Mouse (Mus musculus): ENCODE results near the gene Birc5. TPM values are rescaled to one million over a fixed set of nuclear protein-coding genes. Genes with fewer than 3 reads are reported as not detected.
A peak's percentile ranks its signal among the peaks of the same experiment; 100 is the strongest.

Birc5 gene
- polyA plus RNA-seq, 1 experiment from 2014 or later = 215 TPM

DNA sequence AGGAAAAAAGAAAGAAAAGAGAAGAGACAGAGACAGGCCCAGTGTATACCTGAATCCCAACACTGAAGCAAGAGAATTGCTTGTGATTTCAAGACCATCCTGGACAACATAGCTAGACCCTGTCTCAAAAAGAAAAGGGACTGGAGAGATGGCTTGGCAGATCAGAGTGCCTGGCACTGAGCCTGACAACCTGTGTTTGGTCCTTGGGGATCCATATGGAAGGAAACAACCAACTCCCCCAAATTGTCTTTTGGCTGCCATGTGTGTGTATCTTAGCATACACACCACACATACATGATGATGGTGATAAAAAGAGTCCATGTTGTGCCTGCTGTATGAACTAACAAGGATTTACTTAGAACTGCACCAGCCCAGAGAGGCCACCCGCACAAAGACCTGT is 10.0 kb upstream of the Birc5 start:
- Histone ChIP-seq H3K36me3 (no peaks in the 10 kb centered on the region), H3K4me2 (no peak overlapping the region), H3K4me1 (replicated peaks) (peaks cover 25% of the 10 kb centered on the region), H3K9ac (no peak overlapping the region), H3K9me3 (replicated peaks) (no peaks in the 10 kb centered on the region), H3K4me3 (no peak overlapping the region), H3K27ac (peak overlapping the region; percentile 51), H3K27me3 (no peaks in the 10 kb centered on the region)
- WGBS = 85% methylated on average over 1 of the region's 1 CpGs
- no peak for ATAC-seq (replicated peaks; ENCODE audit: insufficient number of reproducible peaks, insufficient read depth, low FRiP score, low read depth)

DNA sequence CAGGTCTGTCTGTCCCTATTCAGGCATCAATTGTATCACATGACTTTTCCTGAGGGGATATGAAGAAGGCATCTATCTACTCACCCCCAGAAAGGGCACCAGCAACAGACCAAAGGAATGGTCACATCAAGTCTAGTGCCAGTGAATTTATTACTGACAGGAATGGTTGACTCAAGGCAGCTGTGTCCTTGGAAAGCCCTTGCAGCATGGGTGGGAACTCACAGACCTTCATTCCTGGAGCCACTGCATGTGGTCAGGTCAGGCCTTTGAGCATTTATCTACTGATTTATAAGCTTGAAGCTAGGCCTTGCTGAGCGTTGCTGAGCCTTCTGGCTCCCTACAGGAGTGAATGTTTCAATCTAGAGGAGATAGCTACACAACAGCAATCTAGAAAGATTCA is 8.1 kb upstream of the Birc5 start:
- no peak for ATAC-seq (replicated peaks; ENCODE audit: insufficient number of reproducible peaks, insufficient read depth, low FRiP score, low read depth)
- WGBS = 22% methylated on average over 1 of the region's 1 CpGs
- Histone ChIP-seq H3K4me1 (replicated peaks) (peaks cover 25% of the 10 kb centered on the region), H3K27ac (peak overlapping the region; percentile 48), H3K27me3 (no peaks in the 10 kb centered on the region), H3K9ac (0 out of 2 replicates have a peak overlapping the region, but pooled peaks have one; percentile 0), H3K36me3 (no peaks in the 10 kb centered on the region), H3K4me3 (no peak overlapping the region), H3K9me3 (replicated peaks) (no peaks in the 10 kb centered on the region), H3K4me2 (no peak overlapping the region)

DNA sequence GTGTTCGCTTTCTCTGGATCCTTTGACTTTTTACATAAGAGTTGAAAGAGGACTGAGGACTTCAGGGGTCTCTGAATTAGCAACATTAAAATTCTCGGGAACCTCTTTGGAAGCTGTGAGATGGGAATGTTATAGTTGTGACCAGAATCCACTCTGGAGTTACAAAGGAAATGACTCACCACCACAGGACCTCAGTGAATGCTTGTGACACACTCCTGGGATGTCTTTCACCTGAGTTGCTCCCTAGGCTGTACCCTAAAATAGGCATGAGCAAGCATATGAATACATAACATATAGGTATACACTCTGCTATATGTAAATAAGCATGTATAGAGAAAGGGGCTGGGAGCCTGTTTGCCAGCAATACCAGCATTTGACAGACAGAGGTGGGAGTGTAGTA is 5.6 kb upstream of the Birc5 start:
- no peak overlapping the region for H3K27ac ChIP-seq
- no peak overlapping the region for H3K9ac ChIP-seq
- no peak overlapping the region for H3K4me3 ChIP-seq
- H3K27me3 ChIP-seq = no peaks in the 10 kb centered on the region
- H3K9me3 ChIP-seq (replicated peaks) = no peaks in the 10 kb centered on the region
- H3K4me1 ChIP-seq (replicated peaks) = peaks cover 26% of the 10 kb centered on the region
- WGBS = 81% methylated on average over 2 of the region's 2 CpGs
- H3K4me2 ChIP-seq = no peak overlapping the region
- H3K36me3 ChIP-seq = no peaks in the 10 kb centered on the region
- no peak for ATAC-seq (replicated peaks; ENCODE audit: insufficient number of reproducible peaks, insufficient read depth, low FRiP score, low read depth)

DNA sequence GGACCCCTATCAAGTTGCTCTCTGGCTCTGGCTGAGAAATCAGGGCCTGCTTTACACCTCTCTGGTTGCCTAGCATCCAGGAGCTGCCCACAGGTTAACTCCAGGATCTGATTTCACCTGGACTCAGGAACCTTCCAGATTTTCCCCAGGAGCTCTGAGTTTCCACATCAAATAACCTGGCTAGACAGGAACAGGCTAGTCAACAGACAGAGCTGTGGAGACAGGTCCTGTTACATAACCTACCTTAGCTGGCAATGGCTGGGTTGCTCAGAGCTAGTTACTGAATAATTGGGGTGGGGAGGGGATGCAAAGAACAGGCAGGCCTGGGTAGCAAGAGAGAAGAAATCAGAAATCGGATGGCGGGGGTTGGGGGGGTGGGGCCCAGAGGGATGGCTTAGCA is 4.1 kb upstream of the Birc5 start:
- no peaks in the 10 kb centered on the region for H3K9me3 ChIP-seq (replicated peaks)
- H3K27ac ChIP-seq = no peak overlapping the region
- no peak overlapping the region for H3K4me2 ChIP-seq
- peaks cover 26% of the 10 kb centered on the region for H3K4me1 ChIP-seq (replicated peaks)
- ATAC-seq (replicated peaks; ENCODE audit: insufficient number of reproducible peaks, insufficient read depth, low FRiP score, low read depth) = no peak
- no peak overlapping the region for H3K9ac ChIP-seq
- no peaks in the 10 kb centered on the region for H3K36me3 ChIP-seq
- no peak overlapping the region for H3K4me3 ChIP-seq
- 59% methylated on average over 2 of the region's 2 CpGs for WGBS
- H3K27me3 ChIP-seq = no peaks in the 10 kb centered on the region

DNA sequence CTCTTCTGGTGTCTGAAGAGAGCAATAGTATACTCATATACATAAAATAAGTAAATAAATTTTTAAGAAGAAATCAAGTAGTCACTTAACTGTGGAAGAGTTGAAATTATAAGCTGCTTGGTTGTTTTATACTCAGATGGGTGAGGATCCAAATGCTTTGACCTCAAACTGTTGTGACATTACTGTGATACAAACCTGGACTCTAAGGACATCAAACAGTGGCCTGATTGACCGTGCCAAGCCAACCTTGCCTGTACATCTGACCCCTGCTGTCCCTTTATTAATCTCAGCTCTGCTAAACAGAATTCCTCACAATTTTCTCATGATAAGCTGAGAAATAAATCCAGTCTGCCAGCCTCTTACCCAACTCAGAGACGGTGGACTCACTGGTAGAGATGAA is 3.4 kb upstream of the Birc5 start:
- no peaks in the 10 kb centered on the region for H3K9me3 ChIP-seq (replicated peaks)
- H3K4me2 ChIP-seq = no peak overlapping the region
- H3K4me3 ChIP-seq = no peak overlapping the region
- 79% methylated on average over 2 of the region's 2 CpGs for WGBS
- H3K27ac ChIP-seq = no peak overlapping the region
- H3K4me1 ChIP-seq (replicated peaks) = peaks cover 30% of the 10 kb centered on the region
- no peaks in the 10 kb centered on the region for H3K36me3 ChIP-seq
- H3K9ac ChIP-seq = no peak overlapping the region
- no peaks in the 10 kb centered on the region for H3K27me3 ChIP-seq
- no peak for ATAC-seq (replicated peaks; ENCODE audit: insufficient number of reproducible peaks, insufficient read depth, low FRiP score, low read depth)

DNA sequence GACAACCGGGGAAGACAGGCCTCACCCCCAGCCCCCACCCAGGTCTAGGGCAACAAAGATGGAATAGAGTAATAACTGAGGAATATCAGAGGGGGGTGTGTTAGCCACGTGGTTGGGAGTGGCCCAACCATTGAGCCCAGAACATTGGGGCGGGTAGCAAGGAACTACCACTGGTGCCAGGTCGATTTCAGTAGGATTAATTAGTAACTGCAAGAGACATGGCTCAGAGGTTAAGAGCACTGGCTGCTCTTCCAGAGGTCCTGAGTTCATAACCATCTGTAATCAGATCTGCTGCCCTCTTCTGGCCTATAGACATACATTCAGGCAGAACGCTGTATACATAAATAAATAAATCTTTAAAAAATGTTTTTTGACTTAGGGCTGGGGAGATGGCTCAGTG is 2.4 kb upstream of the Birc5 start:
- Histone ChIP-seq H3K27ac (no peak overlapping the region), H3K9me3 (replicated peaks) (no peaks in the 10 kb centered on the region), H3K27me3 (no peaks in the 10 kb centered on the region), H3K9ac (no peak overlapping the region), H3K4me1 (replicated peaks) (peaks cover 29% of the 10 kb centered on the region), H3K4me3 (no peak overlapping the region), H3K36me3 (0 out of 2 replicates have a peak, but pooled peaks cover under 1% of the 10 kb centered on the region), H3K4me2 (no peak overlapping the region)
- no peak for ATAC-seq (replicated peaks; ENCODE audit: insufficient number of reproducible peaks, insufficient read depth, low FRiP score, low read depth)
- WGBS = 46% methylated on average over 5 of the region's 5 CpGs

DNA sequence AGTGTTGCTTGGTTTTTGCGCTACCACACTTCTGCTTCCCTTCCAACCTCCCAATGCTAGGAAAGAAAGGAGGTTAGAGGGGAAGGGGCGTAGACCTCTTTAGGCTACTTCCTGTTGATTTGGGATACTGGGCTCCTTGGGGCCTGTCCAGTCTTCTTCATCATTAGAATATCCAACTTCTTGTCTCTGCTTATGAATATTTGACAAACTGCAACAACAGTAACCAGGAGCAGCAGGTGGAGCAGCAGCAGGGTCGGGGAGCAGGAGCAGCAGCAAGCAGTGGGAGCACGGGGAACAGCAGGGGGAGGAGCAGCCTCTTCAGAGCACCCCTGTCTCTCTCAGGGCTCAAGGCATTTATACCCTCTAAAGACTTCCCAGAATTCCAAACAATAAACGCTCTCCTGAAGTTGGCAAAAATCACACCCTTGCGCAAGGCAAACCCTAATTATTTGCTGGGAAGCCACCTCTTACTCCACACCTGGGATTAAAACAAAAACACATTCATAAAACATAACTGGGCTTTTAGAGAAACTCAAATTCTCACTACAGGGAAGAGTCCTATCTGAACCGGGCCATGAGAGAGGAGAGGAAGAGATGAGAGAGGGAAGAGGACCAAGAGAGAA is 1.3 kb upstream of the Birc5 start:
- peak overlapping the region; percentile 84 for H3K4me2 ChIP-seq
- H3K4me3 ChIP-seq = peak overlapping the region; percentile 72
- H3K4me1 ChIP-seq (replicated peaks) = peaks cover 29% of the 10 kb centered on the region
- peaks cover 9% of the 10 kb centered on the region for H3K36me3 ChIP-seq
- peak overlapping the region; percentile 85; the same call in 1 of the 2 replicates for H3K9ac ChIP-seq
- no peaks in the 10 kb centered on the region for H3K9me3 ChIP-seq (replicated peaks)
- WGBS = 80% methylated on average over 7 of the region's 7 CpGs
- H3K27ac ChIP-seq = peak overlapping the region; percentile 97
- H3K27me3 ChIP-seq = no peaks in the 10 kb centered on the region
- no peak for ATAC-seq (replicated peaks; ENCODE audit: insufficient number of reproducible peaks, insufficient read depth, low FRiP score, low read depth)

DNA sequence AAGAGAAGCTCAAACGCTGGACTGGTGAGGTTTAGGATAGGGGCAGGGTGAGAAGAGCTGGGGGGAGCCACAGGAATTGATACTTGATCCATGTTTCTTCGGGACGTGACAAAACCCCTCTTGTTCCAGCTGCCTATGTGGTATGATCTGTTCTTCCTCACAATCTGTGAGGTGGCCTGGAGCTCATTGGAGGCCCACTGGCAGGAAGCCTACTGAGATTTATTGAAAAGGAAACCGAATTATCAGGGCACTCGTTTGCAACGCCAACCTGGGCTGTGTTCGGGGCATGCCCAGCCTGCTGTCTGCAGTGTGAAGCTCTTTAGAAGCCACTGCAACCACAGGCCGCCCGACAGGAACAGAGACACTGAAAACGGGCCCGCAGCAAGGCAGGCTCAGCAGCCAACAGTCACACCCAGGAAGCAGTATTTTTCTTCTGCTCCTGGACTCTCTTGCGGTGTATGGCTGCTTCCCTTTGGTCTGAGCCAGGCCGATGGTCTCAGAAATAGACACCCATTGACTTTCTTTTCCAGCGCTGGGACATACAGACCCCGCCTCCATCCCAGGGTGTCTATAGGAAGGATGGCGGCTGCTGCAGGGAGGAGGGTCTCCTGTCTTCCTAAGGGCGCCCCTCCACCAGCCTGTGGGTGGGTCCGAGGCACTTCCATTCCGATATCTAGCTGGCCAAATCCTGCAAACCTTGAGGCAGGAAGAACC is 623 bp upstream of the Birc5 start:
- no peaks in the 10 kb centered on the region for H3K9me3 ChIP-seq (replicated peaks)
- H3K4me1 ChIP-seq (replicated peaks) = peaks cover 29% of the 10 kb centered on the region
- H3K27me3 ChIP-seq = no peaks in the 10 kb centered on the region
- H3K4me2 ChIP-seq = peak overlapping the region; percentile 84
- ATAC-seq (replicated peaks; ENCODE audit: insufficient number of reproducible peaks, insufficient read depth, low FRiP score, low read depth) = peak; percentile 73
- H3K9ac ChIP-seq = peak overlapping the region; percentile 85
- WGBS = 5% methylated on average over 19 of the region's 19 CpGs
- peaks cover 15% of the 10 kb centered on the region for H3K36me3 ChIP-seq
- H3K4me3 ChIP-seq = peak overlapping the region; percentile 72
- peak overlapping the region; percentile 97 for H3K27ac ChIP-seq

DNA sequence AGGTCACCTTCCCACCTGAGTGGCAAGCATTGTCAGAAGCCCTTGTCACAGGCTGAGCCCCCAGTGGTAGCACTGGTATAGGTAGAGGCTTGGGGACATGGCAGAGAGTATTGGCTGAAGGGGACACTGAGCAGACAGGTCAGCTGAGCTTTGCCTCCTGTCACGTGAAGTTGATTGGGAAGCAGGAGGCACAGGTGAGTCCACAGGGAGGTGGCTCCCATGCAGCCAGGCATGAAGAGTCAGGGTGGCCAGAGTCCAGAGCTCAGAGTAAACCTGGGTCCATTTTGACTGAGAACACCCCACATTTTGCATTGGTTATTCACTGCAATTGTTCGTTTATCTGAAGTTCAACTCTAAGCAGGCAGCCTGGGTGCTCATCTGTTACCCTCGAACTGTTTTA is 3.8 kb downstream of the Birc5 start:
- Histone ChIP-seq H3K4me2 (no peak overlapping the region), H3K9me3 (replicated peaks) (no peaks in the 10 kb centered on the region), H3K4me3 (no peak overlapping the region), H3K27me3 (no peaks in the 10 kb centered on the region), H3K27ac (no peak overlapping the region), H3K4me1 (replicated peaks) (peaks cover 24% of the 10 kb centered on the region), H3K9ac (no peak overlapping the region), H3K36me3 (peaks cover 46% of the 10 kb centered on the region)
- WGBS = 90% methylated on average over 3 of the region's 3 CpGs
- ATAC-seq (replicated peaks; ENCODE audit: insufficient number of reproducible peaks, insufficient read depth, low FRiP score, low read depth) = no peak

DNA sequence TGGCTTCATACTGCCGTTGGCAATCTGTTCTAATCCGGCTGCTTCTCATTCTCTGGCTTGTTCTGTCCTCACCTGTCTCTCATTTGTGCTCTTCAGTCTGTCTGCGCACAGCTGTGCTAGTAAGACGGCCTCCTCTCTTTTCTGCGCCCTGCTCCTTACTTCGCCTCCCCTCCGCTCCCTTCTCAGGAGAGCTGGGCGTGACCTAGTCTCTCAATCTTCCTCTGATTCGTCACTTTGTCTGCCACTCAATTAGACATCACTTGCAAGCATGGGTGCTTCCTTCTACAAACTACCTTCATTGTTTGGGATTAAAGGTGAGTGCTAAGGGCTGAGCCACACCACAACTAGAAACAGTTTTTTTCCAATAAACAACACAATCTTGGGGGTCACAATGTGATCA is 5.2 kb downstream of the Birc5 start:
- no peak overlapping the region for H3K4me3 ChIP-seq
- 92% methylated on average over 9 of the region's 9 CpGs for WGBS
- H3K27me3 ChIP-seq = peaks cover 7% of the 10 kb centered on the region
- H3K4me1 ChIP-seq (replicated peaks) = peaks cover 17% of the 10 kb centered on the region
- no peak overlapping the region for H3K9ac ChIP-seq
- no peak for ATAC-seq (replicated peaks; ENCODE audit: insufficient number of reproducible peaks, insufficient read depth, low FRiP score, low read depth)
- peaks cover 46% of the 10 kb centered on the region for H3K36me3 ChIP-seq
- no peaks in the 10 kb centered on the region for H3K9me3 ChIP-seq (replicated peaks)
- H3K27ac ChIP-seq = no peak overlapping the region
- H3K4me2 ChIP-seq = no peak overlapping the region

DNA sequence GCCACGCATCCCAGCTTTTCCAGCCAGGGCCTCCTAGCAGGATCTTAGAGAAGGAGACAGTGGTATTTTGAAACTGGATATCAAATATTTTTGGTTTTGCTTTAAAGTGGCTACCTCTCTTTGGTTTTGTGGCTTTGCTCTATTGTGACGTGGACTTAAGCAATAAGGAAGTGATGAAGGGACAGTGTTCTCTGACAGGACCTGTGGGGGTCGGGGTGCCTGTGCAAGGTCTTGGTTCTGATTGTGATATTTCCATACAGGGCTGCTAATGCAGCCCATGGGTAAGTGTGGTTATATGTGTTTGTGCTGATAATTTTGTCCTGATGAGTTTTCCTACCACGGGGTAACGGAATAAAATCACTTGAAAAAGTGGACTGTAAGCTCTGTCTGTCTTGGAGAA is 6.3 kb downstream of the Birc5 start:
- WGBS = 97% methylated on average over 5 of the region's 5 CpGs
- Histone ChIP-seq H3K4me3 (no peak overlapping the region), H3K9ac (no peak overlapping the region), H3K4me1 (replicated peaks) (peaks cover 6% of the 10 kb centered on the region), H3K4me2 (no peak overlapping the region), H3K9me3 (replicated peaks) (no peaks in the 10 kb centered on the region), H3K27ac (no peak overlapping the region), H3K36me3 (peaks cover 46% of the 10 kb centered on the region), H3K27me3 (peaks cover 18% of the 10 kb centered on the region)
- ATAC-seq (replicated peaks; ENCODE audit: insufficient number of reproducible peaks, insufficient read depth, low FRiP score, low read depth) = no peak

DNA sequence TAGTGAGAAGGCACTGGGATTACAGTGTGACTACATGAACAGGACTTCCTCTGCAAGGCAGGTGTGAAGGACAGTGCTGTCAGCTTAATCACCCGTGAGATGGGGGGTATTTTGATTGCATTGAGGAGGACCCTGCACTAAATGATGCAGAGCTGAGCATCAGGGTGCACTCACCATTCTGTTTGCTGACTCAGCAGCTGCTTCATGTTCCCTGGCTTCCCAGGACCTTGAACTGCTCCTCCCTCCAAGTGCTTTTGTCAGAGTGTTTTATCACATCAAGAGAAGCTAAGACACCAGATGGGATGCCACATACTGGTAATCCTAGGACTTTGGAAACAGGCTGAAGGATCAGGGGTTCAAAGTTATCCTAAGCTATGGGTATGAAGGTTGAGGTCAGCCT is 6.9 kb downstream of the Birc5 start:
- H3K36me3 ChIP-seq = peaks cover 46% of the 10 kb centered on the region
- no peak for ATAC-seq (replicated peaks; ENCODE audit: insufficient number of reproducible peaks, insufficient read depth, low FRiP score, low read depth)
- H3K27me3 ChIP-seq = peaks cover 24% of the 10 kb centered on the region
- H3K27ac ChIP-seq = no peak overlapping the region
- H3K9ac ChIP-seq = no peak overlapping the region
- no peak overlapping the region for H3K4me3 ChIP-seq
- WGBS = 66% methylated on average over 1 of the region's 1 CpGs
- H3K9me3 ChIP-seq (replicated peaks) = no peaks in the 10 kb centered on the region
- no peak overlapping the region for H3K4me2 ChIP-seq
- H3K4me1 ChIP-seq (replicated peaks) = peaks cover 6% of the 10 kb centered on the region
